Mouse (Mus musculus): ENCODE measurements around the gene Tmc3. TPM values are rescaled to one million over a fixed set of nuclear protein-coding genes. Genes with fewer than 3 reads are reported as not detected.

The Tmc3 gene
- polyA plus RNA-seq, 1 experiment from 2014 or later = 1.6 TPM

DNA sequence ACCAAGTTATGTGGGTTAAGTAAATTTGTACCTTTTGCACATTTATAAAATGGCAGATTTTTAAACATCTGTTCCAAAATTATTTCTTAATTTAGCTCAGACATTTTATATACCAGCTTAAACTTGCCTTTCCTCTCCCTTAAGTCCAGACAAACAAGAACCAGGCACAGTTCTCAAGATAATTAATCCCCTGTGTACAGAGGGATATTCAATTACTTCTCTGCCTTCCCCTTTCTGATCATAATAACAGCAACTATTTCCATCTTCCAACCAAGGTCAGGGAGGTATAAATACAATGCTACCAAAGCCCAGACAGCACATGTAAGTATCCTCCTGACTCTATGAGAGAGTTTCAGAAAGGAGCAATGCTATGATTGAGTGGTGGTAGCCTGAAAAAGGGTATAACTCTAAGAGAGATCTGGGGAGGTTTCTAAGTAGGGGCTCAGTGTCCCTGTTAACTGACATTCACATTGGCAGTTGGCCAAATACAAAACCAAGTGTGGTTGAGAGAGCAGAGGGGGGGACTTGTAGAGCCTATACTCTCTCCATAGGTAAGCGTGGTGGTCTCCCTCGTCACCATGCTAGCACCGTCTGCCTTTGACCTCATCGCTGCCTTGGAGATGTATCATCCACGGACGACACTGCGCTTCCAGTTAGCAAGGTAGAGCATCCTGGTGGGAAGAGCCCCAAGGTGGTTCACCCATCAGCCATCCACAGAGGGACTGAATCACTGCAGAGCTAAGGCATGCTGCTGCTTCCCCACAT is 19.6 kb downstream of the Tmc3 start:
- Histone ChIP-seq H3K4me1 (no peaks in the 10 kb centered on the region), H3K9me3 (replicated peaks) (no peaks in the 10 kb centered on the region), H3K4me2 (no peak overlapping the region), H3K4me3 (replicated peaks) (no peak overlapping the region), H3K27ac (no peak overlapping the region), H3K27me3 (no peaks in the 10 kb centered on the region), H3K9ac (no peak overlapping the region), H3K36me3 (no peaks in the 10 kb centered on the region)
- no peak for ATAC-seq (replicated peaks; ENCODE audit: low FRiP score)
- WGBS = 95% methylated on average over 7 of the region's 7 CpGs

DNA sequence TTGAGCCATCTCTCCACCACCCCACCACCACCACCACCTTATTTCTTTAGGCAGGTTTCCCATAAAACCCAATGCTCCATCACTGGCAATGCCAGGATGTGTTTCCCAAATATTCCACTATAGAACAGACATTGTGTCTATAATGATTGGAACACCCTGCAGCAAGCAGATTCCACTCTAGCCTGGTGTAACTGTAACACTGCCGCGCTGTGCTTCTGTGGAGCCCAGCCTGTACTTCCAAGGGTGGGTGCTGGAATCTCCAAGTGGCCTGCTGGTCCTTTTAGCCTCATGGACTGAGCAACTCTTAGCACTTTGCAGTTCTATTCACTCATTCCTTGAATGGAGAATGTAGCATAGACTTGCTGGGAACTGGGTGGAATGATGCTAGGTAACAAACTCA is 22.1 kb downstream of the Tmc3 start:
- no peak overlapping the region for H3K9ac ChIP-seq
- H3K9me3 ChIP-seq (replicated peaks) = no peaks in the 10 kb centered on the region
- H3K27ac ChIP-seq = no peak overlapping the region
- ATAC-seq (replicated peaks; ENCODE audit: low FRiP score) = no peak
- no peaks in the 10 kb centered on the region for H3K27me3 ChIP-seq
- no peaks in the 10 kb centered on the region for H3K4me1 ChIP-seq
- no peak overlapping the region for H3K4me3 ChIP-seq (replicated peaks)
- H3K4me2 ChIP-seq = no peak overlapping the region
- 95% methylated on average over 2 of the region's 2 CpGs for WGBS
- no peaks in the 10 kb centered on the region for H3K36me3 ChIP-seq

DNA sequence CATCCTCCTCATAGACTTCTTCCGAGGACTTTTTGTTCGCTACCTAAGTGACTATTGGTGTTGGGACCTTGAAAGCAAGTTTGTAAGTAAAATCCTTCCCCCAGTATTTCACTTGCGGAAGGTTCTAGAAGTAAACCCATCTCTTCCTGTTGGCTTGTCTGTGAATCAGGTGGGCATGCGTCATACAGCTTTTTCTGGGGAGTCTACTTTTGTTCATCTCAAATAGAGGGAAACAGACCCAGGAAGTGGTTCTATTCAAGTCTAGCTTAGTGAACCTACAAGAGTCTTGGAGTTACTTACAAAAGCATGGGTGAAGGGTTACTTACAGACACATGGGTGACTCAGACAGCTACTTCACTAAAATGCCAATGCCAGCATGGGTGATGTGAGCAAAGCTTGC is 25.2 kb downstream of the Tmc3 start:
- no peak for ATAC-seq (replicated peaks; ENCODE audit: low FRiP score)
- Histone ChIP-seq H3K4me1 (no peaks in the 10 kb centered on the region), H3K4me2 (no peak overlapping the region), H3K27ac (no peak overlapping the region), H3K36me3 (no peaks in the 10 kb centered on the region), H3K4me3 (replicated peaks) (no peak overlapping the region), H3K27me3 (no peaks in the 10 kb centered on the region), H3K9me3 (replicated peaks) (no peaks in the 10 kb centered on the region), H3K9ac (no peak overlapping the region)
- 95% methylated on average over 4 of the region's 4 CpGs for WGBS

DNA sequence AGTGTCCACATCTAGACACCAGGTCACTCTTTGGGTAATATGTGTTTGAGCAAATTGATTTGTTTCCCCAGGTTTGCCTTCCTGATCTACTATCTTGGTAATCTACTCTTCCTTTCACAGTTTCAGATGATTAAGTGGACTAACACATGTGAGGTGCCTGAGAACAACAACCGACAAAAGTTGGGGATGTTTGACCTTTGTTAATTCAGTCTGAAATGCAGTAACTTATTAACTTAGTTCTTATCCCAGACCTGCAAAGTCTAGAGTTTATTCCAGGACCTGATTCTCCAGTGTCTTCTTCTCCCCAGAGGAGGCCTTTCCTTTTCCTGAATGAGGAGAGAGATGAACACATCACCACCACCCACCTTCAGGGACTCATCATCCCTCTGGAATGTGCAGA is 27.2 kb downstream of the Tmc3 start:
- H3K9ac ChIP-seq = no peak overlapping the region
- ATAC-seq (replicated peaks; ENCODE audit: low FRiP score) = no peak
- no peaks in the 10 kb centered on the region for H3K36me3 ChIP-seq

DNA sequence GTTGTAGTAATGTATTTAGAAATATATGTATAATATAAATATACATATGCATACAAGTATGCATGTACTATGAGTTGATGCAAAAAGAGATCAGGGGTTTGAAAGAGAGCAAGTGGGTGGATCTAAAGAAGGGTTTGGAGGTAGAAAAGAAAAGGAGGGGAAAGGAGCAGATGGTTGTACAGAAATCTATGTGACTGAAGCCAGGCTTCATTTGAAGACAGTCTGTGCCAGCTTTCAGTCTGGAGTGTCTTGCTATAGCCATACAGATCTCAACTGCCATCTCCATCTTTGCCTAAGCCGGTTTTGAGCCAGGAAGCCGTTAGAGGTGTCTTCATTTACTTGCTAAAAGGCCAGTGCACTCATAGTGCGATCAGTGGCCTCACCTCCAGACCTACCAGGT is 30.5 kb downstream of the Tmc3 start:
- WGBS = 96% methylated on average over 3 of the region's 3 CpGs
- ATAC-seq (replicated peaks; ENCODE audit: low FRiP score) = no peak
- peaks cover 11% of the 10 kb centered on the region for H3K4me1 ChIP-seq

More for the DNA sequence above, 27.2 kb downstream of the Tmc3 start:
- peaks cover 5% of the 10 kb centered on the region for H3K4me1 ChIP-seq
- WGBS = 72% methylated on average over 1 of the region's 1 CpGs
- no peak overlapping the region for H3K27ac ChIP-seq
- no peak overlapping the region for H3K4me3 ChIP-seq (replicated peaks)
- H3K4me2 ChIP-seq = no peak overlapping the region
- no peaks in the 10 kb centered on the region for H3K27me3 ChIP-seq
- no peaks in the 10 kb centered on the region for H3K9me3 ChIP-seq (replicated peaks)

DNA sequence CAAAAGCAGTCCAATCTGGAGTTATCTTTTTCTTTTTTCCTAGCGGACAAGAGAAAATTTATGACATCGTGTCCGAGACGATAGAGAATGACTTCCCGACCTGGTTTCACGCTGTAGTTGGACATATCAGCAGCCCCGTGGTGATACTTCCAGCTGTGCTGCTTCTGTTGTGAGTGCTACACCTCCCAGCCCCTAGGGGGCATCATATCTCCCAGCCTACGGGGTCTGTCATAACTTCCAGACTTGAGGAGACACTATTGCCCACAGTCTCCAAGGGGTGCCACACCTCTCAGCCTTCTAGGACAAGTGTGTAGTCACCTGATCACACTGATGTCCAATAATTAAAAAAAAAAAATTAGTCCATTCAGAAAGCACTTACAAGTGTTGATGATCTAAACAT is 31.1 kb downstream of the Tmc3 start:
- WGBS = 74% methylated on average over 8 of the region's 8 CpGs
- Histone ChIP-seq H3K4me1 (peaks cover 11% of the 10 kb centered on the region), H3K4me3 (replicated peaks) (no peak overlapping the region), H3K9me3 (replicated peaks) (no peaks in the 10 kb centered on the region), H3K36me3 (no peaks in the 10 kb centered on the region), H3K27ac (no peak overlapping the region), H3K27me3 (no peaks in the 10 kb centered on the region), H3K9ac (no peak overlapping the region), H3K4me2 (no peak overlapping the region)
- no peak for ATAC-seq (replicated peaks; ENCODE audit: low FRiP score)

More for the DNA sequence above, 30.5 kb downstream of the Tmc3 start:
- Histone ChIP-seq H3K9ac (no peak overlapping the region), H3K4me3 (replicated peaks) (no peak overlapping the region), H3K9me3 (replicated peaks) (no peaks in the 10 kb centered on the region), H3K36me3 (no peaks in the 10 kb centered on the region), H3K27me3 (no peaks in the 10 kb centered on the region), H3K27ac (no peak overlapping the region), H3K4me2 (no peak overlapping the region)

DNA sequence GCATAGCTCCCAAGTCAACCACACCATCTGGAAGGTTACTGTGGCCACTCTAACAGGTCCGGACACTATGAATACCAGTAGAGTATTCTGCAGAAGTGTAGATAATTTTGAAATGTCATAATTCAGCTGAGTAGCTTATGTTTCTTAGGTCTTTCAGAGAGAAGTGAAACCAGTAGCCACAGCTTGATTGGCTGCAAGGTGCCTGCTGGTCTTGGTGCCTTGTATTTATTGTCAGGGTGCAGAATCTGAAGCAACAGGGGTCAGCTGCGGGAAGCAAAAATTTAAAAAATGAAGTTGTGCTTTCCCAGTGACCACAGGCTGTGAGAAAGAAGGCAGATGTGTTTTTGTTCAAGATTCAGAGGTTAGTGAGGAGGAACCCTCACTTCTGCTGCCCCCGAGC is 31.5 kb downstream of the Tmc3 start:
- Histone ChIP-seq H3K27ac (no peak overlapping the region), H3K9ac (no peak overlapping the region), H3K4me2 (no peak overlapping the region), H3K27me3 (no peaks in the 10 kb centered on the region), H3K36me3 (no peaks in the 10 kb centered on the region), H3K9me3 (replicated peaks) (no peaks in the 10 kb centered on the region), H3K4me3 (replicated peaks) (no peak overlapping the region), H3K4me1 (peaks cover 11% of the 10 kb centered on the region)
- WGBS = 70% methylated on average over 3 of the region's 3 CpGs
- ATAC-seq (replicated peaks; ENCODE audit: low FRiP score) = no peak

DNA sequence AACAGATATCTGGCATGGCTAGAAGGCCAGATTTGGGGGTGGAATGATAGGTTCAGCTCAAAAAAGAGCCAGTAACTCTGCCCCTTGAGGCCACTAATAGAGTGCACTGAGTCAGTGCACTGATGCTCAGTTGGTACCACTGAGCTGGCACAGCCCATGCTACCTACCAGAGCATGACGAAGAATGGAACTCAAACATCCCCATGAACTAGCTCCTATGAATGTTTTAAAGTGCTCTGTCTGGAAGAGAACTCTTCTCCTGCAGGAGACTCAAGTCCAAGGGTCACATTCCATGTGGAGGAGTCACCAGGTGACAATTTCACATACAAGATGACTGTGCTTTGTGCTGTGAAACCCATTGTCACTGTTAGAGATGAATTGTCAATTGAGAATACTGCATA is 34.0 kb downstream of the Tmc3 start:
- Histone ChIP-seq H3K36me3 (no peaks in the 10 kb centered on the region), H3K4me3 (replicated peaks) (no peak overlapping the region), H3K4me1 (peaks cover 11% of the 10 kb centered on the region), H3K9ac (no peak overlapping the region), H3K27me3 (no peaks in the 10 kb centered on the region), H3K27ac (no peak overlapping the region), H3K4me2 (no peak overlapping the region), H3K9me3 (replicated peaks) (no peaks in the 10 kb centered on the region)
- 86% methylated on average over 1 of the region's 1 CpGs for WGBS
- ATAC-seq (replicated peaks; ENCODE audit: low FRiP score) = no peak

DNA sequence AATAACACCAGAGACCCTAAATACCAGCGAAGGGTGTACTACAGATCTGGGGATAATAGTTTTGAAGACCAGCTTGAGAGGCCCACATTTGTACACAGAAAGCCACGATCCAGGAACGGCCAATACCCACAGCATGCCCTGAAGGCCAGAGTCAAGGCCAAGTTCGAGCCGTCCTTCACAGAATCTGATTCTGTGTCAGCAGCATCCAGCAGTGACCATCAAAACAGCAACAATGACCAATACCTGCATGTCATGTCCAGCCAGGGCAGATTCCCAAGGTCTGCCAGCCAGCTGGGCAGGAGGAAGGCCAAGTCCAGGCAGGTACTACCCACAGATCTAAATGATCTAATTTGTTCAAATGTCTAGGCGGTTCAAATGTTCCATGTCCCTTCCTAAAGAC is 37.9 kb downstream of the Tmc3 start:
- H3K4me2 ChIP-seq = no peak overlapping the region
- H3K4me3 ChIP-seq (replicated peaks) = no peak overlapping the region
- H3K4me1 ChIP-seq = no peaks in the 10 kb centered on the region; the same call in 1 of the 2 replicates
- no peak overlapping the region for H3K27ac ChIP-seq
- WGBS = 83% methylated on average over 6 of the region's 6 CpGs
- ATAC-seq (replicated peaks; ENCODE audit: low FRiP score) = no peak
- H3K9me3 ChIP-seq (replicated peaks) = no peaks in the 10 kb centered on the region
- H3K27me3 ChIP-seq = no peaks in the 10 kb centered on the region
- no peaks in the 10 kb centered on the region for H3K36me3 ChIP-seq
- no peak overlapping the region for H3K9ac ChIP-seq

DNA sequence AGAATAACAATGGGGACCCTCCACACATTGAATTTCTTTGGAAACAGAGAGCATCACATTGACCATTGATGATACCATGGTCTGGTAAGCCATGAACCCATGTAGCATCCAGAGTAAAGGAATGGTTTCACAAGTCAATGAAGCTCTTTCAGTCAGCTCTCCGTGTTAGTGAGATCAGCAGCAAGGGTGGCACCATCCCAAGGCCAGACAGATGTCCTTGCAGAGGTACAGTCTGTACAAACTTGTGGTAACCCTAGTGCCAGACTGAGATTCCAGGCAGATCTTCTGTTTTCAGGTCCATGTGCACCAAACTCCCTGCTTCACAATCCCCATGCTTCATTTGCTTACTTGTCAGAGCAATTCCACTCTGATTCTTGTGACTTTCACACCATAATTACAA is 39.3 kb downstream of the Tmc3 start:
- Histone ChIP-seq H3K9ac (no peak overlapping the region), H3K9me3 (replicated peaks) (no peaks in the 10 kb centered on the region), H3K4me2 (no peak overlapping the region), H3K4me1 (no peaks in the 10 kb centered on the region), H3K27me3 (no peaks in the 10 kb centered on the region), H3K27ac (no peak overlapping the region), H3K36me3 (no peaks in the 10 kb centered on the region), H3K4me3 (replicated peaks) (no peak overlapping the region)
- no peak for ATAC-seq (replicated peaks; ENCODE audit: low FRiP score)
- 73% methylated on average over 1 of the region's 1 CpGs for WGBS

DNA sequence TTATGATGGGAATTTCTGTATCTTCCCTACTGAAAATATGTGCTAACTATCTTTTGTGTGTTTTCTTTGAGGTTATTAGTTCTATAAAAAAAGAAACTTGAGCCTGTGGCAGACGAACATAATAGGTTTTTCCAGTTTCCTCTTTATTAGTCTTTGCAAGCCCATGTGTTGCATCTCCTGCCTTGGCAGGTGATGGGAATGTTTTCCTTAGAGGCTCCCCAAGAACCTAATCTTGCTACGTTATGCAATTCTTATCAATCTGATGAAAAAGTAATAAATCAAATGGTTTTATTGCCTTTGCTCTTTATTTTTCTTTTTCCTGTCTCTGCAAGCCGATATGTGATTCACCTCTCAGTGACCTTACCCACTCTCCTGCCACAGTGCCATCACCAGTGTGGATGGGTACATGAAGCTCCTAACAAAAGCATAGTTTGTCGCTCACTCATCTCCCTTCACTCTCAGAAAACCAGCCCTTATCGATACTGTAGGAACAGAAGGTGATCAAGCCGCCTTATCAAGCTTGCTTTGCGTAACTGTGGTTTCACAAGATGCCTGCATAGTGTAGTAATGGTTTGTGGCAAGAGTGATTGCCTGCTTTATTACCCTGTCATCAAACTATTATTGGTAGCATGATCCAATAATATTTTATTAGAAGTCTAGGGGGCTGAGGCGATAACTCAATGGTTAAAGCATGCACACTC is 42.0 kb downstream of the Tmc3 start:
- no peak for ATAC-seq (replicated peaks; ENCODE audit: low FRiP score)
- 54% methylated on average over 8 of the region's 8 CpGs for WGBS
- H3K27ac ChIP-seq = no peak overlapping the region

DNA sequence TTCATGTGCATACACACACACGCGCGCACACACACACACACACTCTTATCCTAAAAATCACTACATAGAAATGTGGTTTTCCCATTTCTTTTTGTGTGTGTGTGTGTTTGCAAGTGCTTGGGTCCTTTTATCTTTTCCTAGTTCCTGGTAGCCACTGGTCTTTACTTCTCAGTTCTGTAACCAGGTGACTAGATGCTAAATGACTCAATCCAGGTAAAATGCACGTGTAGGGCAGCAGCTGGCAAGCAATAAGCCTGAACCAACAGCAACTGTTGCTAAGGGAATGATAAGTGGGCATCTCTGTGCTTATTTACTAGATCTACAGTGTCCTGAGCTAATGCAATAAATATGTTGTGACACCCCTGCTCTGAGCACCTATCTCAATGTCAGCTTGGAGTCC is 42.6 kb downstream of the Tmc3 start:
- Histone ChIP-seq H3K9ac (no peak overlapping the region), H3K27ac (no peak overlapping the region), H3K4me3 (replicated peaks) (no peak overlapping the region), H3K27me3 (no peaks in the 10 kb centered on the region), H3K9me3 (replicated peaks) (no peaks in the 10 kb centered on the region), H3K36me3 (no peaks in the 10 kb centered on the region), H3K4me2 (no peak overlapping the region), H3K4me1 (peaks cover 9% of the 10 kb centered on the region)
- no peak for ATAC-seq (replicated peaks; ENCODE audit: low FRiP score)
- WGBS = 75% methylated on average over 4 of the region's 4 CpGs

More for the DNA sequence above, 42.0 kb downstream of the Tmc3 start:
- no peak overlapping the region for H3K4me2 ChIP-seq
- no peak overlapping the region for H3K4me3 ChIP-seq (replicated peaks)
- H3K4me1 ChIP-seq = peaks cover 9% of the 10 kb centered on the region
- no peaks in the 10 kb centered on the region for H3K36me3 ChIP-seq
- H3K9ac ChIP-seq = no peak overlapping the region
- no peaks in the 10 kb centered on the region for H3K27me3 ChIP-seq
- H3K9me3 ChIP-seq (replicated peaks) = no peaks in the 10 kb centered on the region

Measured in kidney, embryonic 15.5 days (tissue).